Mouse (Mus musculus) thymus, postnatal 14 days (tissue): ENCODE measurements around the gene Gpalpp1.

Source experiments
- DNase-seq: peaks from one replicate; pipeline ENCODE4 v3.0.0; 2021

The Gpalpp1 gene

GRCm38 (mm10) chr14:76110396-76111221 is at the start of gene Gpalpp1, which contains the start of gene Nufip1:
TSS of gene Gpalpp1 (minus strand) at chr14:76110760.
TSS of gene Nufip1 (plus strand) at chr14:76110891.
- peak; percentile 84 for DNase-seq

DNA sequence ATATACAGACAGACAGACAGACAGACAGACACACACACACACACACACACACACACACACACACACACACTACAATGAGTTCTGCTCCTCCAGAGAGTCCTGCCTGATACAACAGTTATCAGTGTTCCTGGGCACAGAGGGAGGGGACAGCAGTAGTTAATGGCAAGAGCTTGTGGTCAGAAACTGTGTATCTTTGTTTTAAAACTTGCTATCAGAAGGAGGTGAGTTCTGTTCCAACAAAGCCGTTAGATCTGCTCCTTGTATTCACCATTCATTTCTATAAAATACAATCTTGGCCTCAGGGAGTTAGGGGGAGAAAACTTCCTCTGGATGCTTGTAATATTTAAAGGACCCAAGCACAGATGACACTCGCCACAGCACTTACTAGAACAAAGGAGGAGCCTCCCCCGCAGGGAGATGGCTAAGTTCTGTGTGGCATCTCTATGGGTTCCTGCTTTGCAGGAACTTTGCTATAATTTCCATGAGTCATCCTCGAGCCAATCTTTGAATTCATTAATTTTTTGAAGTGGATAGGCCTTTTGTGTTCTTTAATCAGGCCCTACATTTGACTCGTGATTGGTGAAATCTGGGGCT is 47.7 kb upstream of the Gpalpp1 start:
- DNase-seq = no peak

DNA sequence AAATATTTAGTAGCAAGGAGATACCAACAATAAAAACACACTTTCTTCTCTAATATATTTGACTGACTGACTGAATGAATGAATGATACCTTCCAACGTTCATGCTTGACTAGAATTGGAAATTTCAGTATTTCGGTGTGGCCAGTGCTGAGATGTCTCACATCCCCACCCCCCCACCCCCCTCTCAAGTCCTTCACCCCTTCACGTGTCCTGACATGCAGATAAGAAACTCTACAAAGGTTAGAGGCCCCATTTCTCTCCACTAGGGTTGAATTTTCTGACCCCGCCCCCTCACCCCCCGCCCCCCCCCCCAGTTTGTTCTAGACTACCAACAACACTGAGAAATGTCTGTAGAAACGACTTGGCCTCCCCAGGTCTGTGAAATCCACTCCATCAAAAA is 43.3 kb upstream of the Gpalpp1 start:
- DNase-seq = no peak

- DNase-seq = peak; percentile 42
These were observed 42.6 kb upstream of the Gpalpp1 start for GRCm38 (mm10) chr14:76153003-76153675.

- DNase-seq = peak; percentile 93
These were observed 41.8 kb upstream of the Gpalpp1 start for GRCm38 (mm10) chr14:76152162-76153002.

DNA sequence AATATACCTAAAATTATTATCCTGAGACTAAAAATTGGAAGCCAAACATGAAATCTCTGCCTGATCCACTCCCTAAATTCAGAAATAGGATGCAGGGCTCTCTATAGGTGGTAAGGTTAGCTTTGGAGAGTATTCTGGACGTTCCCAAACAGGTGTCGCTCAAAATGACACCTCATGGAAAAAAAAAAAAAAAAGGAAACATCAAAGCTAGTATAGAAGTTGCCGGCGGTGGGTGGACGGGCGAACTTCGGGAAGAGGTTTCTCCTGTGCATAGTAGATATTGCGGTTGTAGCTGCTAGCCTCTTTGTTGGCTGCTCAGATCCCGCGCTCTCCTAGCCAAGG is 41.2 kb upstream of the Gpalpp1 start:
- DNase-seq = no peak

GRCm38 (mm10) chr14:76151011-76151410 is 40.5 kb upstream of the Gpalpp1 start:
- DNase-seq = no peak

DNA sequence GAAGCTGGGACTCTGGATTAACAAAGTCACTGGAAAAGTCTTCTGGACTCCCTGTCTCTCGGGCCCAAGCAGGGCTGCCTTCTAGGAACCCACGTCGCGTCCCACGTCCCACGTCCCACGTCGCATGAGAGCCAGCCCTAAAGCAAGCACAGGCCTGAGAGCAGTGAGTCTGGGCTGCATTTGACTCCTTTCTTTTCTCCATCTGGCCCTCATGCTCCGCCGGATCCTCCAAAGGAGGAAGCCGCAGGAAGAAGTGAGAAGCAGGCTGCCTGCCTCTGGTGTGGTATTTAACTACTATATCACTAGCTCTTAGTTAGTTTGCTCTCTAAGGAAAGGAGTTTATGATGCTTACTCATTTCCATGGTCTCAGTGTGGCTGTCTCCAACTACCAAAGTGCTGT is 39.9 kb upstream of the Gpalpp1 start:
- no peak for DNase-seq

DNA sequence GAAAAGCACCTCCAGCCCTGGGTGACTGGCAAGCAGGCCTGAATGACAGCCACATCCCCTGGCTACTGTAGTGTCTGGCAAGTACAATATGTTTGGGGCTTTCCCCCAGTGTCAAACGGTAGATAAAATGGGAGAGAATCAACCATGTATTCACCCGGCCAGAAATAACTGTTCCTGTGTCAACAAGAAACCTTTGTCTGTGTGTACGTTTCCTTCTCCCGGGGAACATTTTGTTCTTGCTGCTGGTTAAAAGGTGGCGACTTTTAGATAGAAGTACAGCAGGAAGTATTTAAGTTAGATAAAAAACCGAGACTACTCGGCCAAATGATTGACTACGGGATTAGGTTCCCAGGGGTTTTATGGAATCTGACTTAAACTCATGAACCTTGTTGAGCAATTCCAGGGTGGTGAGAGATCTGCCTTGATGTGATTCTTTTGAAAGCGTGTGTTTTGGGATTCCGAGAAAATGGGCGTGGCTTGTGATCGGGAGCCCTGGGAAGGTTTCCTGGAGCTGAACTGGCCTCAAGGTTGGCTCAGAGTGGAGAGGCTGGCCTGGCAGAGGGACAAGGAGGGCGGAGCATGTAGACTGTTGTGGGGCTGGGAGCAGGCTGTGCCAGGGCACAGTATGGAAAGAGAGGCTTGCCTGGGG is 39.1 kb upstream of the Gpalpp1 start:
- DNase-seq = no peak

GRCm38 (mm10) chr14:76148294-76148693 is 37.7 kb upstream of the Gpalpp1 start:
- DNase-seq = no peak

DNA sequence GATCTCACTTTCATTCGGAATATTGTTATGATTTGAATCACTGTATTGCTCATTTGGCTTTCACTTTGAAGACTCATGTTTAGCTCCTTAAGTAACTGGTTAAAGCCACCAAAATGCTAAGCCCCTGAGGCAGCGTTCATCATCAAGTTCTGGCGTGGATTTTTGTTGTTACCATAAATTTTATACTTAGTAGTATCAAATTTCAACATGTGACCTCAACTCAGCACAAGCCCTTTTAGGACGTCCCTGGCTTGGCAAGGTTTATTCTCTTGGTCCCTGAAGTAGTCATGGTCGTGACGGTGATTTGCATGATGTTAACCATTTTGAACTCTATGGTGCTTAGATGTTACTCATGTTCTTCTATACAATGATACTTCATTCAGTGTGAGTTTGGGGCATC is 36.5 kb upstream of the Gpalpp1 start:
- no peak for DNase-seq

- DNase-seq = no peak
These were observed 35.3 kb upstream of the Gpalpp1 start for GRCm38 (mm10) chr14:76145868-76146267.

DNA sequence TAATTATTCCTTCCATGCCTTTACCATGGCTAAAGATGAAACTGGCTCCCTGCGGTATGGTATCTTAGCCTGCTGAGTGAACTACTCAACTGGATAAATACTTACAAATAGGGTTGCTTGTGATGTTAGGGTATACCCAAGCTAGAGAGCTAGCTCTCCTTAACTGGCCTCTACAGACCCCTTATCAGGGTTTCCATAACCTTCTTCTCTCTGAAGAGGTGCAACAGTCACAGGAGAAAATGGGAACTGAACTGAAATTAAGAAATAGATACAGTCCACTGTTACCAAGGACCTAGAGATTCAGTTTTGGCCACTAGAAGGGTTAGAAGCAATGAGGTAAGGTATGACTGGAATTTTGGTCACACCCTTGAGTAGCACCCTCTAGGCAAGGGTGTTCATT is 34.7 kb upstream of the Gpalpp1 start:
- no peak for DNase-seq

GRCm38 (mm10) chr14:76134975-76135374 is 24.4 kb upstream of the Gpalpp1 start:
- no peak for DNase-seq

DNA sequence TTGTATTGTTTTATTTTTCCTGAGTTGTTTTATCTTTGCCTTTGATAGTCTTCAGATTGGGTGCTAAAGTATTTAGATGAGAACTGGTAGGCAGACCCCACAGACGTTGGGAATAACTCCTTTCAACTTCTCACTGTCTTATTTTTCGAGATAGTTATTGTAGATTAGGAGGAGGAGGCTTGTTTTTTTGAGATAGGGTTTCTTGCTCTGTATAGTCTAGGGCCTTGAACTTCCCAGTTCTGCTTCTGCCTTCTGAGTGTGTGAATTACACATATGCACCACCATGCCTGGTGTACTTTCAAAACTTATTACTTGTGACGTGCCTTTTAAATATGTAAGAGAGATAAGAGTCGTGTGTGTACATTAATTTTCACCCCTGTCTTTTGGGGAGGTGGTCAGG is 17.6 kb upstream of the Gpalpp1 start:
- no peak for DNase-seq

DNA sequence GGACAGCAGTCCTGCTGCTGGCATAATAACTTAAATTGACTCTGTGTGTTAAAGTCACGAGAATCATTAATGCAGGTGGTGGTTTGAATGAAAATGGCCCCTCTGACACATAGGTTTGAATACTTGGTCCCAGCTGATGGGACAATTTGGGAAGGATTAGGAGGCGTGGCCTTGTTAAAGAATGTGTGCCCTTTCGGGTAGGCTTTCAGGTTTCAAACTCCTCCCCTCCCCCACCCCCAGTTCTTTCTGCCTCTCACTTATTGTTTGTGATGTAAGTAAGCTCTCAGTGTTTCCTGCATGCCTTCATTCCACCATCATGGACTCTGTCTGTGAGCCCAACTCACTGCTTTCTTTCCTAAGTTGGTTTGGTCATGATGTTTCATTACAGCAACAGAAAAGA is 16.8 kb upstream of the Gpalpp1 start:
- DNase-seq = no peak

GRCm38 (mm10) chr14:76122663-76123058 is 12.1 kb upstream of the Gpalpp1 start:
- no peak for DNase-seq

DNA sequence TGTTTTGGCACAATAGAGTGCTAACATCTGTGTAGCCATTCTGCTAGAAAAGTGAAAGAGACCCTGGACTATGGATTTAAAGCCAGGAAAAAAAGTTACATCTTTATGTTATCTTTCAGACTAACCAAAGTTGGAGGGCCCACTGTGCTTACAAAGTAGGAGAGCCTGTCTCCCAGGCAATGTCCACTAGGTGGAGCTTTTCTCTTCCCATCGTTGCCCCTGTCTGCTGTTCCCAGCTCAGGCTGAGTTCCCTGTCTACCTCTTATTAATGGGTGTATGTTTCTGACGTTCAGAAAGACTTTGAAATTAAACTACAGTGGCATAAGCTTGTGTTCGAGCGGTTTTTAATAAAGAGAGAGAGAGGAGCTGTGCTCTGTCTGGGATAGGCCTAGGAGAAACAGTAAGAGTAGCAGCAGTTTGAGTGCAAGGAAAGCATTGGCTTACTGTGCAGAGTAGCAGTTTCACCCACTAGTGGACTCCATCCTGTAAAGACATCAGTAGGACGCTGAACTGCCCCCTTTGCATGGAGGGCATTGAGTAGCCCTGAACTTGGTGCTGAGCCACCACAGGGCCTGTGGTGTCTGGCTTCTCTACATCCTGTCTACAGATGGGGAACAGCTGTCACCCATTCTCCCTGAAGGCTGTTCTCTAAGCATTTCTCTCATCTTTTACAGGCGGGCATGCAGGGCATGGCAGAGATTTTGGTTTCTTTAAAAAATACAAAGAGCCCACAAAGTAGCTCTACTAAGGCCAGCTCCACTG is 11.5 kb upstream of the Gpalpp1 start:
- DNase-seq = peak; percentile 40

GRCm38 (mm10) chr14:76120472-76120871 is 9.9 kb upstream of the Gpalpp1 start:
- DNase-seq = no peak

DNA sequence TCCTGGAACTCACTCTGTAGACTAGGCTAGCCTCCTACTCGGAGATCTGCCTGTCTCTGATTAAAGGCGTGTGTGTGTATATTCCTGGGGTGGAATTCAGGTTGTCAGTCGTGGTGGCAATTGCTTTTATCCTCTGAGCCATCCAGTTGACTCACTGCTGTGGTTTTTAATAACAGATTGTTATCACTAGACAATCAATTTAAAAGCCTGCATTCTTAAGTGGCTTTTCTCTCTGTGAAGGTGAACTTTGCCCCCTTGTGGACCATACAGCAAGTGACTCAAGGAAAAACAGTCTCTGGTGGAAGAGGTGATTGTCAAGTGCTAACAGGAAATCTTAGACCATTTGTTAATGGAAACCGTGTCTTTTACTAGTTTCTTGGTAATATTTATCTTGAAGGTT is 8.4 kb upstream of the Gpalpp1 start:
- no peak for DNase-seq

DNA sequence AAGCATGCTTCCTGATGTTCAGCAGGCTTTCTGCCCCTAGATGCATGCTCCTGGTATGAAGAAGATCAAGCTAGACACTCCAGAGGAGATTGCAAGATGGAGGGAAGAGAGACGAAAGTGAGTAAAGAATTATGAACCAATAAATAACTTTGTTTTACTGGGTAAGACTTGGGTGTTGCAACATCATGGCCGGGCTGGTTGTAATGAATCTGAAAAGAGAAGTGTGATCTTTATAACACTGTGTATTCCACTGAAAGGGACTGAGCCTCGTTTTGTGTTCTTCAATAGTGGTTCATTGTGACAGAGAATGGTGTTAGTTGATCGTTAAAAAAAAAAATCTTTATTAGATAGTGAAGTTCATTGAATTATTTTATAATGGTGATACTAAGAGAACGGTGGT is 5.2 kb upstream of the Gpalpp1 start:
- DNase-seq = no peak

GRCm38 (mm10) chr14:76099543-76099942 is 11.0 kb downstream of the Gpalpp1 start:
- DNase-seq = no peak
